Mouse (Mus musculus) midbrain, embryonic 10.5 days (tissue): ENCODE results near the gene Dcaf17. TPM values are rescaled to one million over a fixed set of nuclear protein-coding genes. Genes with fewer than 3 reads are reported as not detected.

Experiments used
- DNase-seq: peaks from one replicate; pipeline ENCODE4 v3.0.0-alpha.2; 2017; ENCODE audit warnings: low spot score
- H3K27ac ChIP-seq: fragments of 300-500 bp; sonication (generic); replicated peaks from 2 replicates; pipeline ENCODE4 v1.5.1; 2016; ENCODE audit warnings: mild to moderate bottlenecking
- H3K27me3 ChIP-seq: fragments of 300-500 bp; sonication (generic); 2 replicates; pipeline ENCODE4 v1.6.1; 2016; ENCODE audit warnings: low read depth, mild to moderate bottlenecking; ENCODE audit not compliant: poor library complexity, severe bottlenecking
- H3K36me3 ChIP-seq: fragments of 300-500 bp; sonication (generic); 2 replicates; pipeline ENCODE4 v1.6.1; 2016; ENCODE audit warnings: mild to moderate bottlenecking, moderate library complexity
- H3K4me1 ChIP-seq: fragments of 300-500 bp; sonication (generic); 2 replicates; pipeline ENCODE4 v1.6.1; 2016
- H3K4me3 ChIP-seq: fragments of 300-500 bp; sonication (generic); 2 replicates; pipeline ENCODE4 v1.5.1; 2016; ENCODE audit warnings: mild to moderate bottlenecking, moderate library complexity
- H3K9me3 ChIP-seq: fragments of 300-500 bp; sonication (generic); replicated peaks from 2 replicates; pipeline ENCODE4 v1.6.1; 2016; ENCODE audit warnings: mild to moderate bottlenecking
- WGBS: fragments of 180-500 bp; shearing (Covaris S2); methylation state at CpG from one replicate; pipeline ENCODE4 v1.1.7; 2016; 5-methylcytosine and 5-hydroxymethylcytosine counted together
- polyA plus RNA-seq: library from polyadenylated mRNA; unstranded; fragments of >200 nt; fragmentation: Nextera tagmentation; extraction: Ambion mirVana; gene quantifications from 2 replicates; pipeline ENCODE4 v1.2.1, GENCODE M21; 2016

Gene Dcaf17
- polyA plus RNA-seq, 1 experiment from 2014 or later = 43.3 TPM

GRCm38 (mm10) chr2:71108541-71108940 is 53.4 kb downstream of the Dcaf17 start:
- Histone ChIP-seq H3K36me3 (no peaks in the 10 kb centered on the region), H3K27me3 (no peaks in the 10 kb centered on the region), H3K4me3 (no peak overlapping the region), H3K9me3 (no peaks in the 10 kb centered on the region), H3K4me1 (peaks cover 5% of the 10 kb centered on the region; the same call in 1 of the 2 replicates), H3K27ac (no peak overlapping the region)
- no peak for DNase-seq
- WGBS = 80% methylated on average over 3 of the region's 3 CpGs

GRCm38 (mm10) chr2:71113489-71114171 is 58.5 kb downstream of the Dcaf17 start:
- WGBS = 86% methylated on average over 5 of the region's 6 CpGs
- no peaks in the 10 kb centered on the region for H3K36me3 ChIP-seq
- peaks cover 13% of the 10 kb centered on the region for H3K4me1 ChIP-seq
- no peaks in the 10 kb centered on the region for H3K9me3 ChIP-seq
- no peak overlapping the region for H3K27ac ChIP-seq
- H3K4me3 ChIP-seq = no peak overlapping the region
- no peak for DNase-seq
- H3K27me3 ChIP-seq = peaks cover 21% of the 10 kb centered on the region

- Histone ChIP-seq H3K27ac (no peak overlapping the region), H3K4me3 (no peak overlapping the region), H3K4me1 (peaks cover 20% of the 10 kb centered on the region), H3K36me3 (no peaks in the 10 kb centered on the region), H3K27me3 (peaks cover 39% of the 10 kb centered on the region), H3K9me3 (no peaks in the 10 kb centered on the region)
- DNase-seq = no peak
- WGBS = 92% methylated on average over 4 of the region's 4 CpGs
Measured at GRCm38 (mm10) chr2:71116151-71116550, 61.0 kb downstream of the Dcaf17 start.

- peak within 1 kb of the TSS; percentile 67 for H3K27ac ChIP-seq
Measured at GRCm38 (mm10) chr2:71117797-71118708, 62.9 kb downstream of the Dcaf17 start, which contains the start of gene Cybrd1. Gene Cybrd1, plus strand, starts transcription at chr2:71117923.

GRCm38 (mm10) chr2:71120844-71121243 is 65.7 kb downstream of the Dcaf17 start:
- H3K27me3 ChIP-seq = peaks cover 39% of the 10 kb centered on the region
- peaks cover 35% of the 10 kb centered on the region for H3K4me1 ChIP-seq
- no peaks in the 10 kb centered on the region for H3K9me3 ChIP-seq
- no peak overlapping the region for H3K4me3 ChIP-seq
- WGBS = 86% methylated on average over 10 of the region's 10 CpGs
- DNase-seq = no peak
- no peaks in the 10 kb centered on the region for H3K36me3 ChIP-seq
- H3K27ac ChIP-seq = no peak overlapping the region

More at GRCm38 (mm10) chr2:71117797-71118708, 62.9 kb downstream of the Dcaf17 start, which contains the start of gene Cybrd1:
- Histone ChIP-seq H3K9me3 (no peaks in the 10 kb centered on the region), H3K4me3 (peak within 1 kb of the TSS; percentile 62), H3K36me3 (no peaks in the 10 kb centered on the region), H3K4me1 (peaks cover 35% of the 10 kb centered on the region), H3K27me3 (peaks cover 39% of the 10 kb centered on the region)
- 3% methylated on average over 60 of the region's 60 CpGs for WGBS
- peak; percentile 42 for DNase-seq

- no peak for DNase-seq
- Histone ChIP-seq H3K4me1 (peaks cover 35% of the 10 kb centered on the region), H3K9me3 (no peaks in the 10 kb centered on the region), H3K4me3 (no peak overlapping the region), H3K27ac (no peak overlapping the region), H3K27me3 (peaks cover 39% of the 10 kb centered on the region), H3K36me3 (no peaks in the 10 kb centered on the region)
- WGBS = 30% methylated on average over 5 of the region's 5 CpGs
Measured at GRCm38 (mm10) chr2:71121406-71121805, 66.3 kb downstream of the Dcaf17 start.

- no peak overlapping the region for H3K4me3 ChIP-seq
- H3K36me3 ChIP-seq = no peaks in the 10 kb centered on the region
- no peaks in the 10 kb centered on the region for H3K9me3 ChIP-seq
- WGBS = 89% methylated on average over 13 of the region's 13 CpGs
- no peak overlapping the region for H3K27ac ChIP-seq
- peaks cover 30% of the 10 kb centered on the region for H3K27me3 ChIP-seq
- no peak for DNase-seq
- H3K4me1 ChIP-seq = peaks cover 34% of the 10 kb centered on the region
Measured at GRCm38 (mm10) chr2:71122268-71123029, 67.3 kb downstream of the Dcaf17 start.

- Histone ChIP-seq H3K27ac (no peak overlapping the region), H3K9me3 (no peaks in the 10 kb centered on the region), H3K27me3 (peaks cover 19% of the 10 kb centered on the region), H3K4me3 (no peak overlapping the region), H3K4me1 (peaks cover 23% of the 10 kb centered on the region), H3K36me3 (no peaks in the 10 kb centered on the region)
- DNase-seq = no peak
- WGBS = 82% methylated on average over 2 of the region's 2 CpGs
Measured at GRCm38 (mm10) chr2:71123591-71123990, 68.5 kb downstream of the Dcaf17 start.

- H3K27ac ChIP-seq = no peak overlapping the region
- H3K4me3 ChIP-seq = no peak overlapping the region
- H3K27me3 ChIP-seq = no peaks in the 10 kb centered on the region
- DNase-seq = no peak
- WGBS = 89% methylated on average over 10 of the region's 10 CpGs
- no peaks in the 10 kb centered on the region for H3K36me3 ChIP-seq
- no peaks in the 10 kb centered on the region for H3K4me1 ChIP-seq
- no peaks in the 10 kb centered on the region for H3K9me3 ChIP-seq
Measured at GRCm38 (mm10) chr2:71127779-71128534, 72.8 kb downstream of the Dcaf17 start.

- no peaks in the 10 kb centered on the region for H3K27me3 ChIP-seq
- 95% methylated on average over 2 of the region's 2 CpGs for WGBS
Measured at GRCm38 (mm10) chr2:71130366-71130765, 75.2 kb downstream of the Dcaf17 start.

GRCm38 (mm10) chr2:71131866-71132496 is 76.9 kb downstream of the Dcaf17 start:
- Histone ChIP-seq H3K36me3 (no peaks in the 10 kb centered on the region), H3K27me3 (no peaks in the 10 kb centered on the region), H3K9me3 (0 out of 2 replicates have a peak, but pooled peaks cover under 1% of the 10 kb centered on the region), H3K4me1 (no peaks in the 10 kb centered on the region), H3K27ac (no peak overlapping the region), H3K4me3 (no peak overlapping the region)
- no peak for DNase-seq
- 85% methylated on average over 3 of the region's 3 CpGs for WGBS

More at GRCm38 (mm10) chr2:71130366-71130765, 75.2 kb downstream of the Dcaf17 start:
- H3K9me3 ChIP-seq = no peaks in the 10 kb centered on the region
- no peaks in the 10 kb centered on the region for H3K4me1 ChIP-seq
- no peaks in the 10 kb centered on the region for H3K36me3 ChIP-seq
- H3K27ac ChIP-seq = no peak overlapping the region
- DNase-seq = no peak
- H3K4me3 ChIP-seq = no peak overlapping the region
